Mouse (Mus musculus) erythroblast, embryonic 14.5 days (primary cell): Measurements from ENCODE around the gene Bcl2. TPM values are rescaled to one million over a fixed set of nuclear protein-coding genes. Genes with fewer than 3 reads are reported as not detected.

Experiments used
- H3K27me3 ChIP-seq: 2 replicates; pipeline ENCODE4 v1.6.1; 2012; ENCODE audit warnings: inconsistent platforms; ENCODE audit not compliant: control insufficient read depth
- H3K36me3 ChIP-seq: 2 replicates; pipeline ENCODE4 v1.6.1; 2012; ENCODE audit warnings: mild to moderate bottlenecking, inconsistent platforms; ENCODE audit not compliant: control insufficient read depth
- H3K4me1 ChIP-seq: 2 replicates; pipeline ENCODE4 v1.6.1; 2012; ENCODE audit warnings: inconsistent platforms; ENCODE audit not compliant: control insufficient read depth
- H3K4me3 ChIP-seq: replicated peaks from 2 replicates; pipeline ENCODE3; 2012; ENCODE audit warnings: moderate library complexity, mild to moderate bottlenecking, inconsistent platforms
- H3K9me3 ChIP-seq: 2 replicates; pipeline ENCODE4 v1.6.1; 2012; ENCODE audit warnings: low read length, inconsistent platforms, mixed read lengths; ENCODE audit not compliant: control insufficient read depth
- GATA1 ChIP-seq: IDR thresholded peaks from 2 replicates; pipeline ENCODE4 v1.6.1; 2012; ENCODE audit warnings: low read length, inconsistent platforms, mixed read lengths
- TAL1 ChIP-seq: IDR thresholded peaks from 3 replicates; pipeline ENCODE4 v1.6.1; 2012; ENCODE audit warnings: low read length, inconsistent platforms, mixed read lengths
- polyA plus RNA-seq: library from polyadenylated mRNA; stranded (reverse); fragments of >175 nt; gene quantifications from 2 replicates; pipeline ENCODE4 v1.2.3, GENCODE M21; 2012

The Bcl2 gene
- polyA plus RNA-seq, 1 experiment = not detected

GRCm38 (mm10) chr1:106523009-106523408, 191.1 kb downstream of the Bcl2 start:
- Histone ChIP-seq H3K36me3 (no peaks in the 10 kb centered on the region), H3K9me3 (no peaks in the 10 kb centered on the region), H3K4me1 (no peaks in the 10 kb centered on the region), H3K4me3 (no peak overlapping the region), H3K27me3 (no peaks in the 10 kb centered on the region)
- TF ChIP-seq TAL1 (no peak), GATA1 (no peak)

GRCm38 (mm10) chr1:106517591-106518177, 196.4 kb downstream of the Bcl2 start:
- Histone ChIP-seq H3K4me3 (no peak overlapping the region), H3K36me3 (no peaks in the 10 kb centered on the region), H3K9me3 (no peaks in the 10 kb centered on the region), H3K27me3 (no peaks in the 10 kb centered on the region), H3K4me1 (no peaks in the 10 kb centered on the region)
- TF ChIP-seq GATA1 (no peak), TAL1 (no peak)

- no peaks in the 10 kb centered on the region for H3K4me1 ChIP-seq
- no peaks in the 10 kb centered on the region for H3K36me3 ChIP-seq
- no peaks in the 10 kb centered on the region for H3K27me3 ChIP-seq
- TF ChIP-seq GATA1 = no peak
- TF ChIP-seq TAL1 = no peak
- H3K4me3 ChIP-seq = no peak overlapping the region
- H3K9me3 ChIP-seq = no peaks in the 10 kb centered on the region
Observed at GRCm38 (mm10) chr1:106517099-106517498, 197.0 kb downstream of the Bcl2 start.

DNA sequence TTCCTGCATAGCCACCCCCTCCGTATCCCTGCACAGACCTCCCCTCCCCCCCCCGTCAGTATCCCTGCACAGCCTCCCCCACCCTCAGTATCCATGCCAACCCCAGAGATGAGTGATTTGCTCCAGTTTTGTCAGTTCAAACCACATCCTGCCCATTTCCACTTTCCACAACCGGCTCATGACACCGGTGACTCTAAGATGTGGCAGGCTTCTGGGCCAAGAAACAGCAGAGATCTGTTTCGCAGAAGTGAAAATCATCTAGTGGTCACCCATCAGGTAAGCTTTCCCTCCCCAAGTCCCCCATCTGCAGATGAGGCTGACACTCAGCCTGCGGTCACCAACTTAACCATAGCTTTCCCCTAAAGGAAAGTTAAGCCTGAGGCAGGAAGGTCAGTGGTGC, 198.5 kb downstream of the Bcl2 start:
- H3K4me1 ChIP-seq = no peaks in the 10 kb centered on the region
- H3K4me3 ChIP-seq = no peak overlapping the region
- TF ChIP-seq GATA1 (no peak), TAL1 (no peak)
- H3K36me3 ChIP-seq = no peaks in the 10 kb centered on the region
- no peaks in the 10 kb centered on the region for H3K9me3 ChIP-seq
- H3K27me3 ChIP-seq = no peaks in the 10 kb centered on the region

DNA sequence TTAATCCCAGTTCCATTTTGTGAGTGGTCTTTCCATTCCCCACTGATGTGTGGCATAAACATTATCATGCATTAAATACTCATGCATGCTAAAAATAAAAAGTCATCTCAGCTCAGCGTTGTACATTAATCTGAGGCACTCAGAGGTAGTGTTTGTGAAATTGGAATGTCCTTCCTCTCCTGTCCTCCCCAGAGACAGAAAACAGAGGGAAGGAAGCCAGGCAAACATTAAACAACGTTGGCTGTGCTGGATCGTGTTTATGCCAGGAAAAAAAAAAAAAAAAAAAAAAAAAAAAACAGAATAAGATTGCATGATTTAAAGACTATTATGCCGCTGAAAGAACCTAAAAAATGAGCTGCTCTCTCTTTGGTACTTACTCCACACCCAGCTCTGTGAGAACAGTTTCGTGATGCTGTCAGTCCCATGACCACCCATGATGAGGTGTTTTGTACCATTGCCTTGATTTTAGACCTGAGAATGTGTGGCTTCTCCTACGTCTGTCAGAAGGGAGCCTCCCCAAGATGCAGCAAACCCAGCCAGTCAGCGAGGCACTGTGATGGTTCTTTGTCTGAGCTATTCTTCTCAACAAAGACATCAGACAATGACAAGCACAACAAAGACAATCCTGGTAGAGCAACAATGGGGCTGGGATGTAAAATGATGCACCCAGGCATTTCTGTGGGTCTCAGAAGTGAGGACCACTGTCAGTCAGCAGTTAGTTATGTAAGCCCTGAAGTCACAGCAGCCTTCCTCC, 200.0 kb downstream of the Bcl2 start:
- no peaks in the 10 kb centered on the region for H3K27me3 ChIP-seq
- TF ChIP-seq TAL1 (no peak), GATA1 (no peak)
- H3K4me1 ChIP-seq = no peaks in the 10 kb centered on the region
- H3K4me3 ChIP-seq = no peak overlapping the region
- no peaks in the 10 kb centered on the region for H3K36me3 ChIP-seq
- H3K9me3 ChIP-seq = no peaks in the 10 kb centered on the region

GRCm38 (mm10) chr1:106513481-106513880, 200.6 kb downstream of the Bcl2 start:
- Histone ChIP-seq H3K36me3 (no peaks in the 10 kb centered on the region), H3K4me3 (no peak overlapping the region), H3K9me3 (no peaks in the 10 kb centered on the region), H3K4me1 (no peaks in the 10 kb centered on the region), H3K27me3 (no peaks in the 10 kb centered on the region)
- no peak for TF ChIP-seq TAL1
- TF ChIP-seq GATA1 = no peak

DNA sequence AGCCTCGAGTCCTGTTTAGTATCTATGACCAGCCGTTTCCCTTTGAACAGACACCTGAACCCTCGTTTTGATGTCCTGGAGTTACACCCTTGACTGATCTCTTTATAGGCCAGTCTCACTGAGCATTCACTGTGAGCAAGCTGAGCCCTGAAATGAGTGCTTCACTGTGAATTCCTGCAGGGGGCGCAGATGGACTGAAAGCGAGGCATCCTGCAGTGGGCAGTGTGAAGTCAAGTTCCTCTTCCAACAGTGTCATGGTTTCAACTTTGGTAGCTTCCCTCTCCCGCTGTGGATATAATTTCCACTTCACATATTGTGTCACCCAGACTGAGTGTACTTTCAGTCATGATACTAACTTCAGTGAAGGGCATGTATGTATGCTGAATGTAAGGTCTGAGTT, 202.5 kb downstream of the Bcl2 start:
- Histone ChIP-seq H3K4me3 (no peak overlapping the region), H3K36me3 (no peaks in the 10 kb centered on the region), H3K27me3 (no peaks in the 10 kb centered on the region), H3K9me3 (no peaks in the 10 kb centered on the region), H3K4me1 (no peaks in the 10 kb centered on the region)
- no peak for TF ChIP-seq TAL1
- no peak for TF ChIP-seq GATA1

GRCm38 (mm10) chr1:106507556-106507955, 206.5 kb downstream of the Bcl2 start:
- Histone ChIP-seq H3K27me3 (no peaks in the 10 kb centered on the region), H3K9me3 (no peaks in the 10 kb centered on the region), H3K36me3 (no peaks in the 10 kb centered on the region), H3K4me3 (no peak overlapping the region), H3K4me1 (no peaks in the 10 kb centered on the region)
- TF ChIP-seq TAL1 (no peak), GATA1 (no peak)

- Histone ChIP-seq H3K27me3 (no peaks in the 10 kb centered on the region), H3K4me3 (no peak overlapping the region), H3K4me1 (no peaks in the 10 kb centered on the region), H3K9me3 (no peaks in the 10 kb centered on the region), H3K36me3 (no peaks in the 10 kb centered on the region)
- TF ChIP-seq GATA1 (no peak), TAL1 (no peak)
Observed at GRCm38 (mm10) chr1:106503910-106504309, 210.2 kb downstream of the Bcl2 start.

- H3K4me1 ChIP-seq = no peaks in the 10 kb centered on the region
- TF ChIP-seq TAL1 (no peak), GATA1 (no peak)
- no peak overlapping the region for H3K4me3 ChIP-seq
- H3K36me3 ChIP-seq = no peaks in the 10 kb centered on the region
- no peaks in the 10 kb centered on the region for H3K9me3 ChIP-seq
- no peaks in the 10 kb centered on the region for H3K27me3 ChIP-seq
Observed at GRCm38 (mm10) chr1:106503407-106503806, 210.7 kb downstream of the Bcl2 start.
